Mouse (Mus musculus) cerebellum, adult 8-10 months (tissue): ENCODE results near the gene Ints2.
"Not testable (repeated sequence)": the region's sequence is repeated elsewhere in the genome, so short reads cannot be mapped to it uniquely, and the experiment has no call there.

ENCODE experiments used
- DNase-seq: peaks from one replicate; pipeline ENCODE4 v3.0.0; 2022

Gene Ints2

GRCm38 (mm10) chr11:86257460-86258076 is at the start of gene Ints2:
Gene Ints2 (minus strand): TSS chr11:86257575.
- DNase-seq: peak; percentile 94

- not testable (repeated sequence) for DNase-seq
Measured at GRCm38 (mm10) chr11:86292201-86292600, 34.8 kb upstream of the Ints2 start.

- no peak for DNase-seq
Measured at GRCm38 (mm10) chr11:86291714-86292113, 34.3 kb upstream of the Ints2 start.

GRCm38 (mm10) chr11:86285729-86286128 is 28.4 kb upstream of the Ints2 start:
- DNase-seq: no peak

- no peak for DNase-seq
Measured at GRCm38 (mm10) chr11:86278442-86279102, 21.2 kb upstream of the Ints2 start.

- no peak for DNase-seq
Measured at GRCm38 (mm10) chr11:86257054-86257453, 321 bp downstream of the Ints2 start.

GRCm38 (mm10) chr11:86253342-86253741 is 4.0 kb downstream of the Ints2 start:
- no peak for DNase-seq

- DNase-seq: no peak
Measured at GRCm38 (mm10) chr11:86232446-86232845, 24.9 kb downstream of the Ints2 start.

GRCm38 (mm10) chr11:86231781-86232350 is 25.5 kb downstream of the Ints2 start:
- DNase-seq: no peak

GRCm38 (mm10) chr11:86226646-86227180 is 30.7 kb downstream of the Ints2 start:
- DNase-seq: no peak

- DNase-seq: no peak
Measured at GRCm38 (mm10) chr11:86225761-86226160, 31.6 kb downstream of the Ints2 start.

GRCm38 (mm10) chr11:86211803-86212202 is 45.6 kb downstream of the Ints2 start:
- no peak for DNase-seq

GRCm38 (mm10) chr11:86209123-86209522 is 48.3 kb downstream of the Ints2 start:
- DNase-seq: no peak

- DNase-seq: no peak
Measured at GRCm38 (mm10) chr11:86205876-86206275, 51.5 kb downstream of the Ints2 start.

GRCm38 (mm10) chr11:86205031-86205430 is 52.3 kb downstream of the Ints2 start:
- DNase-seq: no peak

GRCm38 (mm10) chr11:86201901-86202675 is 55.3 kb downstream of the Ints2 start:
- peak; percentile 7 for DNase-seq

GRCm38 (mm10) chr11:86201037-86201786 is 56.2 kb downstream of the Ints2 start, which contains the start of gene Brip1:
Gene Brip1 (minus strand): TSS chr11:86201193.
- DNase-seq: peak; percentile 90

GRCm38 (mm10) chr11:86200460-86201021 is 56.8 kb downstream of the Ints2 start:
- no peak for DNase-seq

- no peak for DNase-seq
Measured at GRCm38 (mm10) chr11:86199733-86200132, 57.6 kb downstream of the Ints2 start.

- not testable (repeated sequence) for DNase-seq
Measured at GRCm38 (mm10) chr11:86185224-86185623, 72.2 kb downstream of the Ints2 start.

- no peak for DNase-seq
Measured at GRCm38 (mm10) chr11:86175833-86176232, 81.5 kb downstream of the Ints2 start.

GRCm38 (mm10) chr11:86174173-86174572 is 83.2 kb downstream of the Ints2 start:
- DNase-seq: peak; percentile 7
